Mouse (Mus musculus) induced T-regulatory cell, adult 2 months (primary cell): ENCODE results near the gene Klk6.
A peak's percentile ranks its signal among the peaks of the same experiment; 100 is the strongest.

Experiments used
- DNase-seq: peaks from one replicate; pipeline ENCODE4 v3.0.0-alpha.2; 2012; ENCODE audit warnings: low read depth

Klk6 gene

DNA sequence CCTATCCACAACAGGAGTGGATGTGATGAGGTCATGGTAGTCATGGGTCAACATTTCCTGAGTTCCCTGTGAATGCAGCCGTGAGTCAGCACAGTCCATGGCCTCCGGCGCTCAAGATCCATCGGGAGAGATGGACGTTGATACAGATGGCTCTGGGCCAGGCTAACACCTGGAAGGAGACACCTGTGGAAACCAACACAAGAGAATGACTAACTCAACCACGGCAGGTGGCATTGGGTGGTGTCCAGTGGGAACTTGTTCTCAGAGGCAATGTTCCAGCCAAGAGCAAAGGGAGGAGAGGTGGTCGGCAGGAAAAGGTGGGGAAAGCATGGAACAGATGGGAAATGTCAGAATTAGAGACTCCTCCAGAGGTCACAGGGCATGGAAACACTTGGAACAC, 2.7 kb upstream of the Klk6 start:
- DNase-seq, result no peak

DNA sequence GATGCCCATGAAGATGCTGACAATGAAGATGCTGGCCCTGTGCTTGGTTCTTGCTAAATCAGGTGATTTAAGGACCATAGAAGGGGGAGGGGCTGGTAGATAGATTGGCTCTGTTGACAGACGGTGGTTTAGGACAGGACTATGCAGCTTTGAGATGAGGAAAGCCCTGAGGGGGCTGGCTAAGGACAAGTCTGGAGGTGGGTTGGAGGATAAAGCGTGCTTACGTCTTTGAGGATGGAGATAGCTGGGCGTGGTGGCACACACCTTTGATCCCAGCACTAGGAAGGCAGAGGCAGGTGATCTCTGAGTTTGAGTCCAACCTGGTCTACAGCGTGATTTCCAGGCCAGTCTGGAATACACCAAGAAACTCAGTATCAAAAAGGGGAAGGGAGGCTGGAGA, 1.8 kb downstream of the Klk6 start:
- DNase-seq, result no peak

DNA sequence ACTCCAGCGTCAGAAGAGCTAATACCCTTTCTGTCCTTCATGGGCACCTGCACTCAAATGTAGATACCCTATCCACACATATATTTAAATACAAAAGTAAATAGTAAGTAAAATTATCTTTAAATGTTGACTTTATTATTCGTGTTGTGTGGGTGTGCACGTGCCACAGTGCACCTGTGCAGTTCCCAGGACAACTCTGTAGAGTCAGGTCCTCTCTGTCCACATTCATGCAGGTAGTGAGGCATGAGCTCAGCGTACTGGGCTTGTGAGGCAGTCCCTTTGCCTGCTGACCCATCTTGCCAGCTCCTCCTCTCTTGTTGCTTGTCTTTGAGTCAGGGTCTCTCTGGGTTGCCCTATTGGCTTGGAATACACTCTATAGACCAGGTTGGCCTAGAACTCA, 3.4 kb downstream of the Klk6 start:
- DNase-seq, result no peak

DNA sequence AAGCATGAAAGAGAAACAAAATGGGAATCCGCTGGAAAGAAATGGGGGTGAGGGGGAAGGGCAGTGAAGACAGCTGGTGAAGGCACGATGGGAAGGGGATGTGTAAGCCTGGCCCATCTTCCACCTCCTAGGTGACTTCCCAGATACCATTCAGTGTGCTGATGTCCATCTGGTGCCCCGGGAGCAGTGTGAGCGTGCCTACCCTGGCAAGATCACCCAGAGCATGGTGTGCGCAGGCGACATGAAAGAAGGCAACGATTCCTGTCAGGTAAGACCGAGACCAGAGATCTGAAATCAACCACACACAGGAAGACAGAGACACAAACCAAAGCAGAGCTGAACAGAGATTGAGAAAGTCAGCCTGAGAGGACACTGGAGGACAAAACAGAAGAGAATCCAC, 4.7 kb downstream of the Klk6 start:
- DNase-seq, result no peak

DNA sequence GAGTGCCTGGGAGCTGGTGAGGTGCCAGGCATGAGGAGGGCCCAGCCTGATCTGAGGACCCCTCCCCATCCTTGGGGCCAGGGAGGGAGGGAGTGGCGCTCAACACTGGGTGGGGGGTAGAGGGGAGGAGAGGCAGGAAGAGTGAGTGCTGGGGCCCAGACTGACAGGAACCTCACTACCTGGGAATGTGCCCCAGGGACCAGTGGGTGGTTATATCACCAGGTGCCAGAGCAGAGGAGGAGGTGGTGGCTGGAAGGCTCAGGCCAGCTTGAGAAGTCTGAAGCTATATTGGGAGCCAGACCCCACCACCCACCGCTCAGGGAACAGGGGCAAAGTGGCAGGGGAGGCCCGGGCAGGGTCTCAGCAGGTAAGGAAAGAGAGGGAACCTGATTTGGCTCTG, 17.4 kb downstream of the Klk6 start, which contains the start of gene Klk5:
TSS of gene Klk5 (plus strand) at position 271 of the 400 bp plus-strand sequence.
- no peak for DNase-seq

DNA sequence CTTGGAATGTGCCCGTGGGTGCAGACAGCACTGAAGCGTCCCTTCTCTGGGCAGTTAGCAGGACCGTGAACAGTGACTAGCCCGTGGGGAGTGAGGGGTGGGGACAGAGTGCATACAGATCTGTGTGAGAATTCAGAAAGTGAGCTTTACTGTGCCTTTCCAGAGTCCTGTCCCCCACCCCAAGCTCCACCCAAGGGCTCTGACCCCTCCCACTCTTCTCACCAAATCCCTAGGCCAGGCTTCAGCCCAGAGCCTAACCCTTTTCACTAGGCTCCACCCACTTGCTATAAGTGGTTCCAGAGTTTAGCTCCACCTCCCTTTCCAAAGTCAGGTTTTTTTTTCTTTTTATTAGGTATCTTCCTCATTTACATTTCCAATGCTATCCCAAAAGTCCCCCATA, 19.5 kb downstream of the Klk6 start:
- no peak for DNase-seq

DNA sequence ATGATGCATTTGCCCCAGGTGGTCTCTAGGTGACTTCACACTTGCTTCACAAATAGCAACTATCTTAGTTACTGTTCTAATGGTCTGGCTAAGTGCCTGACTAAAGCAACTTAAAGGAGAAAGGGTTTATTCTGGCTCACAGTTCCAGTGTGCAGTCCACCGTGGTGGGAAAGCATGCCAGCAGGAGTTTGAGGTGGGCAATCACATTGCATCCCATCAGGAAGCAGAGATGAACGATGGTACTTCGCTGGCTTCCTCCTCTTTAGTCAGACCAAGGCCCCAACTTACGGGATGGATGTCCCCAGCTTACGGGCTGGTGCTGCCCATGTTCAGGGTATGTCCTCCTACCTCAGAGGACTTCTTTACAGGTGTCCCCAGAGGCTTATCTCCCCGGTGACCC, 27.3 kb downstream of the Klk6 start:
- no peak for DNase-seq

DNA sequence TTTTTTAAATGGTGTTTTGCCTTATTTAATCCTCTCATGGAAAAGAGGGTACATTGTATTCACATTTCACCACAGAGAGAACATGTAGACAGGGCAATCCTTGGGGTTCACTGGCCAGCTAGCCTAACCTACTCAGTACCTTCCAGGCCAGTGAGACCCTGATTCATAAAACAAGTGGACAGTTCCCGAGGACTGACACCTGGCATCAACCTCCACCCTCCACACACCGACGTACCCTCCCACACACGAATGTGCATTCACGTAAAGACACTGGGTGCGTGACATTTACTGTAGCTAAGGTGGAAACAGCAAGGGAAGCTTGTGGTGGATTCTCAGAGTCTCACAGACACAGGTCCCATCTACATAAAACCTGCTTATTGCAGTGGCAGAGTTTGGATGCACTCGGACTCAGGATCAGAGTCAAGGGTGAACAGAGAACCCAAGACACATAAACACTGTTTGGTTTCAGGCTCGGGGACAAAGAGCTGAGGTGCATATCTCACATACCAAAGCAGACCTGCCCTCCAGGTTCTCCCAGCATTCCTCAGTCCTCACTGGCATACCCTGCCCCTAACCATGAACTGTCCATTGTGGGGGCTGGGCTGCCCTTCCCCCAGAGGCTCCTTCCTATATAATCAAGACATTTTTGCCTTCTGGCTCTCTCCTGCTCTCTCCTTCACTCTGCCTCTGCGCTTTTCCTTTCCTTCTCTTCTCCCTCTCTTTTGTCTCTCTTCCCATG, 30.5 kb downstream of the Klk6 start:
- DNase-seq, result no peak

DNA sequence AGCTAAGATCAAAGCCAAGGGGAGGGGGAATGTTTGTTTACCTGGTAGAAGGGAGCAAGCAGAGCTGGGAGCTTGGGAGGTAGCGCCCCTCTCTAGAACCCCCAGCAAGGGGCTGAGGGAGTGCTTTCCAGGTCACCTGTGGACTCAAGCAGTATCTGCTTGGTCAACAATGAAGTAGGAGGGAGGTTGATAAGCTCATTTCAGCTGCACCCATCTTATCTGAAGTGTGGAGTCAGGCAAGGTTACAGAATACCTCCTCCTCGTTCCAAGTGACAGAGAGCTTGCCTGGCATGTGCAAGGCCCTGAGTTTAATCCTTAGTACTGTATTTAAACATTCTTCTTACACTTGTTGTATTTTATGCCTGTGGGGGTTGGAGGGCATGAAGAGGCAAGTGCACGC, 31.4 kb downstream of the Klk6 start:
- no peak for DNase-seq

DNA sequence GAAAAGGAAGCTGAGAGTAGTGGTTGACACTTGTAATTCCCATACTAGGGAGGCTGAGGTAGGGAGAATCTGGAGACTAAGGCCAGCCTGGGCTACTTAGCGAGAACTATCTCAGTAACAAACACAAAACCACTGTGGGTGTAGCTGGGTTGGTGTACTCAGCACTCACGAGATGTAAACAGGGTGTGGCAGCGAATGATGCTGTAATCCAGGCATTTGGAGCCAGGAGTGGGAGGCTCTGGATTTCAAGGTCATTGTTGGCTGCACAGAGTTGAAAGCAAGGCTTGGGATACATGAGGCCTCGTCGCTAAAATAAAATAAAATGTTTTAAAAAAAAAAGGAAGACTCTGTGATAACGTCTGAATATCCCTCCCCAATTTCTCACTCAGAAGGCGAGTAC, 32.0 kb downstream of the Klk6 start:
- DNase-seq, result no peak

DNA sequence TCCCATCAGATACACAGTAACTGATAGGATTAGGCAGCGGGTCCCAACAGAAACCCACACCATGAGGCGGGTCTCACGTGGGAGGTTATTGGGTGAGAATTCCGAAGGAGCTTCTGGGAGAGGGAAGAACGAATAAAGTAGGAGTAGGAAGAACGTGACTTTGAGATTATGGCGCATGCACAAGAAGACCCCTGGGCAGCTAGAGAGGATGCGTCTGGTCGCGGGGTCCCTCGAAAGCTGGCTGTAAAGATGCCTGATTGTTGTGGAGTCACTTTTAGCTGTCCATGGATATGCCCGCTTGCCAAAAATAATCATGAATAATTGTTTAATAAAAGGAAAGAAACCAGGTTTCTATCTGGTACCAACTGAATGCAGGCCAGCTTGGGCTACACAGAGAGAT, 33.2 kb downstream of the Klk6 start:
- DNase-seq, result no peak

DNA sequence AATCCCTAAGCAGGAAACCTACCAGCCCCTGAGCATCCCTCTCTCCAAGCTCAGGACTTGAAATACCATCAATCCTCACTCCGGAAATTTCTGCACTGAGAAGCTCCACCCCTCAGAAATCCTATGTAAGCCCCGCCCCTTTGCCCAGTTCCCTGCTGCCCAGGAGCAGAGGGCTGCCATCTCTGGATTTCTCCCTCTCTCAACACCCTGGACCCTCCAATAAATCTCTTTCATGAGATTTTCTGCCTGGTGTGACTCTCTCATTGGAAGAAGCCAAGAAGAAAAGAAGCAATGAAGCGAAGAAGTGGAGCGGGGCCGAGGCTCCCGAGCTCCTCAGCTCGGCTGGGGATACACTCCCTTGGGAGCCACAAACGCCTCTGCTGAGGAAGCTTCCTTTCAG, 36.1 kb downstream of the Klk6 start:
- DNase-seq, result no peak

DNA sequence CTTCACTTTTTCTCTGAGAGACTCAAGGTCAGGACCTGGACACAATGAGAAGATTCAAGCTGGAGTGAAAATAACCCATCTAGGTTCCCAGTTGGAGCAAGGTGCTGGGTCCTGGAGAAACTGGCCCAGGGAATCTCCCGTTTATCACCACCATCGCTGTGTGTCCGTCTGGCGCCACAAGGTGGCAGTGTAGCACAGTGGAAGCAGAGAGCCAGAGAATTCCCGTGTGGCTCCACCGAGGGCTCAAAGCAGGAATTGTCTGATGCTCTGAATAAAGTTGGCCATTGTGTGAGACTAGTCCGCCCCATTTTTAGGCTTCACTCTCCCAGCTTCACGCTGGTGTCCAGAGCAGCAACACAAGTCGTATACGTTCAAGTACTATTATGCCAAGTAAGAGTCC, 48.9 kb downstream of the Klk6 start:
- peak; percentile 52 for DNase-seq

DNA sequence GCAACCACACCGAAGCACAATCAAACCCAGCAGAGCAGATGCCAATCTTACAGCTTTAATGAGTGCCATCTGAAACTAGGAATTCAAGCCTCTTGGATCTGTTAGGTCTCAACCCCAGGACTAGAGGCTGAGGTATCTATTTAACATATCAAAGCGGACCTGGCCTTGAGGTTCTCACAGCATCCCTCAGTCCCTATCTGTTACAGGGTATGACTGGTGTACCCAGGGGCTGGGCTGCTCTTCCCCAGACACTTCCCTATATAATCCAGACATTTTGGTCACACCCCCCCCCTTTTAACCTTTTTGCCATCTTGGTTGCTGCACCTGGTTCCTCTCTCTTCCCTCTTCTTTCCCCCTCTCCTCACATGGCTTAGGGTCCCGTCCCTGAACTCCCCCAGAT, 49.4 kb downstream of the Klk6 start:
- DNase-seq, result no peak

DNA sequence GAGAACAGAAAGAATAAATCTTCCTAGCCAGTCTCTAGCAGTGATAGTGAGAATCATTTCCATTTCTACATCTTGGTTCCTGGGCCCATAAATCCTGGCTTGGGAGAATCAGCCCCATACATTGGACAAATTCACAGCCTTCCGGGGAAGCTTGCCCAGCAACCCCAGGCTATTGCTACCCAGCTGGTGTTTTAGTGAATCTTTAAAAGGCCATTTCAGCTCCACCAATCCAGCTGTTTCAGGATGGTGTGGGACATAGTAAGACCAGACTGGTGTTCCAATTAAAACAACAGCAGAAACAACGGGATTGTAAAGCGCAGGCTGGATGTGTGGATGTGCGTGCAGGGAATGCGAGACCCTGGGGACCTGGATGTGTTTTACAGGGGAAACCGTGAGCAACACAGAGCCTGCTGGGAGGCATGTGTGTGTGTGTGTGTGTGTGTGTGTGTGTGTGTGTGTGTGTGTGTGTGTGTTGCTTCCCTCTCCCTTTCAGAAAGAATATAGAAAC, 50.6 kb downstream of the Klk6 start:
- DNase-seq, result no peak

DNA sequence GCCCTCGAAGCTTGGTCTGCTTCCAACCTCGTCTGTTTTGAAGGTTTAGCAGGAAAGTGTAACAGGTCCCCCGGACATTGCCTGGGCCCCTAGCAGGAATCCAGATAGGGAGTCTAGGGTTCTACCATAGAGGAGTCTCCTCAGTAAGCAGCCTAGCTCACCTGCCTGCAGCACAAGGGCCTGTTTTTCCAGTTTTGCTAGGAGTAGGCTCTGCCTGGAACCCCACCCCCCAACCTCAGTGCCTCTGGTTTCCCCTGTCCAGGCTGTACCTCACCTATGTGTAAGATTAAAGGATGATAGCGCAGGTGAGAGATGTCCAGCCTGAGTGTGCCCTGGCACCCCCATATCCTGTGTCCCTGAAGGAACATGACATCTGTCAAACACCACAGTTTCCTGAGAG, 52.1 kb downstream of the Klk6 start:
- DNase-seq, result no peak

DNA sequence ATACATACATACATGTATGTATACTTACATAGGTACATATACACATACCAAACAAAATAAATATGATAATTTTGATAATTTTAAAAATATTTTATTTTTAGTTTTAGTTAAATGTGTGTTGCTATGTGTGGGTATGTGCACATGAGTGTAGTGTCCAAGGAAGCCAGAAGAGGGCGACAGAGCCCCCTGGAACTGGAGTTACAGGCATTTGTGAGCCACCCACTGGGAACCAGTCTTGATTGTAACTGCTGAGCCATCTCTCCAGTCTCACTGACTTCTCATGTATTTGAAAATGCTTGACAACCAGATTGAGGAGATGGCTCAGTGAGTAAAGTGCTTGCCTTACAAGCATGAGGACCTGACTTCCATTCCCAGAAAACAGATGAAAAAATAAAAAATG, 54.0 kb downstream of the Klk6 start:
- DNase-seq, result no peak

DNA sequence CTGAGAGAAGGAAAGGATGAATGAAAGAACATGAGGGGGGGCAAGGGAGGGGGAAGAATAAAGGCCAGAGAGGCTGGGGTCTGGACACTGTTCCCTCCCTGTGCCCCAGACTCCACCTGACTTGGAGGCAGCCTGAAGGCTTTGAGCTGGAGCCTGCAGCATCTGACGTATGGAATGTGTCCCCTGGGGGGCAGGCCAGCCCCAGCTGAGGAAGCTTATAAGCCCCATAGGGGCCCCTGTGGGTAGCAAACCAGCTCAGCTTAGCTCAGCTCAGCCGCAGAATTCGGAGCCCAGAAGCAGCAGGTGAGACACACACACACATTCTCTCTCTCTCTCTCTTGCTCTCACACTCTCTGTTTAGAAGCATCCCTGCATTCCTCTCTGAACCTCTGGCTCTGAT, 56.6 kb downstream of the Klk6 start, which contains the start of gene Klk4:
TSS of gene Klk4 (plus strand) at position 249 of the 400 bp plus-strand sequence.
- no peak for DNase-seq
